Mouse (Mus musculus) lung, embryonic 14.5 days (tissue): Measurements from ENCODE around the gene Ldlrad3. TPM values are rescaled to one million over a fixed set of nuclear protein-coding genes. Genes with fewer than 3 reads are reported as not detected.

Source experiments
- ATAC-seq: fragments of 200-750 bp; cut with Nextera tagmentation; 2 replicates; pipeline ENCODE4 v1.8.0; 2017; ENCODE audit warnings: mild to moderate bottlenecking, moderate TSS enrichment, moderate library complexity; ENCODE audit not compliant: insufficient read depth
- DNase-seq: peaks from one replicate; pipeline ENCODE4 v3.0.0-alpha.2; 2015
- H3K27ac ChIP-seq: fragments of 300-500 bp; sonication (generic); 2 replicates; pipeline ENCODE4 v1.5.1; 2014; ENCODE audit warnings: low read depth, mild to moderate bottlenecking, moderate library complexity
- H3K27me3 ChIP-seq: fragments of 300-500 bp; sonication (generic); 2 replicates; pipeline ENCODE4 v1.6.1; 2014; ENCODE audit warnings: low read length, control low read depth; ENCODE audit not compliant: insufficient read depth
- H3K36me3 ChIP-seq: fragments of 300-500 bp; sonication (generic); 2 replicates; pipeline ENCODE4 v1.6.1; 2014; ENCODE audit warnings: control low read depth; ENCODE audit not compliant: insufficient read depth
- H3K4me1 ChIP-seq: fragments of 300-500 bp; sonication (generic); 2 replicates; pipeline ENCODE4 v1.6.1; 2014; ENCODE audit warnings: antibody characterized with exemption, control low read depth; ENCODE audit not compliant: insufficient read depth
- H3K4me2 ChIP-seq: fragments of 300-500 bp; sonication (generic); 2 replicates; pipeline ENCODE4 v1.6.1; 2014; ENCODE audit warnings: mild to moderate bottlenecking
- H3K4me3 ChIP-seq: fragments of 300-500 bp; sonication (generic); 2 replicates; pipeline ENCODE4 v1.5.1; 2014; ENCODE audit warnings: low read depth, low read length
- H3K9ac ChIP-seq: fragments of 300-500 bp; sonication (generic); 2 replicates; pipeline ENCODE4 v1.6.1; 2014
- H3K9me3 ChIP-seq: fragments of 300-500 bp; sonication (generic); 2 replicates; pipeline ENCODE4 v1.6.1; 2016; ENCODE audit warnings: low read depth, low read length, control low read depth
- CTCF ChIP-seq: IDR thresholded peaks from 2 replicates; pipeline ENCODE4 v1.5.1; 2016; ENCODE audit warnings: antibody characterized with exemption, low read depth
- WGBS: fragments of 180-500 bp; shearing (Covaris S2); extraction: QIAGEN DNeasy Blood & Tissue Kit; methylation state at CpG from one replicate; pipeline ENCODE4 v1.1.7; 2014; 5-methylcytosine and 5-hydroxymethylcytosine counted together
- polyA plus RNA-seq: library from polyadenylated mRNA; unstranded; fragments of >200 nt; fragmentation: Nextera tagmentation; extraction: Ambion mirVana; gene quantifications from 2 replicates; pipeline ENCODE4 v1.2.1, GENCODE M21; 2014

The Ldlrad3 gene
- 58.3 and 60.4 TPM in 2 replicates for polyA plus RNA-seq

GRCm38 (mm10) chr2:102185951-102186561 is at the start of gene Ldlrad3:
Gene Ldlrad3 (minus strand): TSS chr2:102186385.
- DNase-seq (peak; percentile 94), ATAC-seq (peak; percentile 95)
- H3K27ac ChIP-seq, result peak within 1 kb of the TSS; percentile 94
- H3K9ac ChIP-seq, result peak within 1 kb of the TSS; percentile 74
- no peak for TF ChIP-seq CTCF
- H3K4me2 ChIP-seq, result peak within 1 kb of the TSS; percentile 66
- peak within 1 kb of the TSS; percentile 73 for H3K4me3 ChIP-seq
- H3K9me3 ChIP-seq, result no peaks in the 10 kb centered on the region
- WGBS, result under 1% methylated on average over 72 of the region's 77 CpGs
- H3K36me3 ChIP-seq, result no peaks in the 10 kb centered on the region
- H3K4me1 ChIP-seq, result peaks cover 11% of the 10 kb centered on the region
- H3K27me3 ChIP-seq, result no peaks in the 10 kb centered on the region

GRCm38 (mm10) chr2:102231470-102231869 is 45.3 kb upstream of the Ldlrad3 start:
- ATAC-seq (peak; percentile 90), DNase-seq (peak; percentile 79)
- Histone ChIP-seq H3K4me3 (no peak overlapping the region), H3K9me3 (0 out of 2 replicates have a peak, but pooled peaks cover 3% of the 10 kb centered on the region), H3K4me1 (0 out of 2 replicates have a peak, but pooled peaks cover 4% of the 10 kb centered on the region), H3K36me3 (no peaks in the 10 kb centered on the region), H3K27ac (peak overlapping the region; percentile 74; the same call in 1 of the 2 replicates), H3K27me3 (no peaks in the 10 kb centered on the region), H3K4me2 (no peak overlapping the region), H3K9ac (no peak overlapping the region)
- WGBS, result 34% methylated on average over 5 of the region's 5 CpGs
- TF ChIP-seq CTCF, result no peak

GRCm38 (mm10) chr2:102229126-102229525 is 42.9 kb upstream of the Ldlrad3 start:
- H3K4me2 ChIP-seq, result no peak overlapping the region
- DNase-seq (no peak), ATAC-seq (no peak)
- H3K4me3 ChIP-seq, result no peak overlapping the region
- TF ChIP-seq CTCF, result no peak
- H3K9me3 ChIP-seq, result 0 out of 2 replicates have a peak, but pooled peaks cover 3% of the 10 kb centered on the region
- 89% methylated on average over 2 of the region's 2 CpGs for WGBS
- H3K4me1 ChIP-seq, result 0 out of 2 replicates have a peak, but pooled peaks cover 4% of the 10 kb centered on the region
- no peak overlapping the region for H3K27ac ChIP-seq
- H3K9ac ChIP-seq, result no peak overlapping the region
- H3K27me3 ChIP-seq, result no peaks in the 10 kb centered on the region
- H3K36me3 ChIP-seq, result no peaks in the 10 kb centered on the region

- no peaks in the 10 kb centered on the region for H3K27me3 ChIP-seq
- H3K36me3 ChIP-seq, result no peaks in the 10 kb centered on the region
- no peak overlapping the region for H3K9ac ChIP-seq
- no peak overlapping the region for H3K4me2 ChIP-seq
- no peak overlapping the region for H3K4me3 ChIP-seq
- 0 out of 2 replicates have a peak, but pooled peaks cover 3% of the 10 kb centered on the region for H3K9me3 ChIP-seq
- ATAC-seq, result no peak
- no peak overlapping the region for H3K27ac ChIP-seq
- no peak for DNase-seq
- no peak for TF ChIP-seq CTCF
- H3K4me1 ChIP-seq, result 0 out of 2 replicates have a peak, but pooled peaks cover 4% of the 10 kb centered on the region
- WGBS, result 36% methylated on average over 5 of the region's 5 CpGs
These were observed 42.1 kb upstream of the Ldlrad3 start for GRCm38 (mm10) chr2:102228331-102228730.

GRCm38 (mm10) chr2:102227839-102228238 is 41.7 kb upstream of the Ldlrad3 start:
- 83% methylated on average over 8 of the region's 8 CpGs for WGBS
- Histone ChIP-seq H3K9me3 (0 out of 2 replicates have a peak, but pooled peaks cover 3% of the 10 kb centered on the region), H3K27me3 (no peaks in the 10 kb centered on the region), H3K27ac (no peak overlapping the region), H3K4me3 (no peak overlapping the region), H3K4me1 (0 out of 2 replicates have a peak, but pooled peaks cover 4% of the 10 kb centered on the region), H3K36me3 (no peaks in the 10 kb centered on the region), H3K9ac (no peak overlapping the region), H3K4me2 (no peak overlapping the region)
- ATAC-seq (no peak), DNase-seq (no peak)
- no peak for TF ChIP-seq CTCF

GRCm38 (mm10) chr2:102226274-102226673 is 40.1 kb upstream of the Ldlrad3 start:
- Histone ChIP-seq H3K27ac (no peak overlapping the region), H3K4me3 (no peak overlapping the region), H3K4me2 (no peak overlapping the region), H3K4me1 (0 out of 2 replicates have a peak, but pooled peaks cover under 1% of the 10 kb centered on the region), H3K36me3 (no peaks in the 10 kb centered on the region), H3K9ac (no peak overlapping the region), H3K9me3 (0 out of 2 replicates have a peak, but pooled peaks cover 3% of the 10 kb centered on the region), H3K27me3 (no peaks in the 10 kb centered on the region)
- no peak for DNase-seq
- 76% methylated on average over 15 of the region's 15 CpGs for WGBS
- no peak for TF ChIP-seq CTCF
- no peak for ATAC-seq

- no peak for ATAC-seq
- Histone ChIP-seq H3K4me2 (no peak overlapping the region), H3K9ac (no peak overlapping the region), H3K27ac (no peak overlapping the region), H3K36me3 (no peaks in the 10 kb centered on the region), H3K27me3 (no peaks in the 10 kb centered on the region), H3K4me1 (peaks cover 3% of the 10 kb centered on the region; the same call in 1 of the 2 replicates), H3K4me3 (no peak overlapping the region), H3K9me3 (no peaks in the 10 kb centered on the region)
- no peak for TF ChIP-seq CTCF
- DNase-seq, result peak; percentile 22
- WGBS, result 23% methylated on average over 11 of the region's 11 CpGs
These were observed 37.4 kb upstream of the Ldlrad3 start for GRCm38 (mm10) chr2:102223355-102224128.
